ENCODE assay signal across 11 mouse cellular contexts in genomic region chr19:47460120-47460960, GRCm38 (mm10). TPM values are rescaled to one million over a fixed set of nuclear protein-coding genes. Genes with fewer than 3 reads are reported as not detected.
DNase-seq lines count a peak whose midpoint lies in the region; ATAC-seq and TF ChIP-seq lines count a peak whose summit lies in the region.
"Had no signal": no experiment of that assay in that cellular context is flagged by ENCODE, and none has a peak within 500 bp of the region (broad histone marks: within the 10 kb centered on the region; RNA-seq: fewer than 3 reads in every experiment).

No protein-coding gene starts in this region.

- DNase-seq in embryonic facial prominence, embryonic 10.5 days (ENCODE audit: low spot score): no peak
- DNase-seq in intestine, embryonic 14.5 days (ENCODE audit: low spot score): no peak
- peak; percentile 77 for DNase-seq in lung, postnatal 25 days (ENCODE audit: low spot score)
- no peak for DNase-seq in urinary bladder, postnatal 25 days (ENCODE audit: low spot score)
- DNase-seq in cerebellum, adult 18-20 months: no peak
- no peak for DNase-seq in liver, postnatal 0 days
- DNase-seq: embryo, embryonic 11 days; kidney, adult 9 months had no signal

- WGBS in hindbrain, embryonic 13.5 days: 66% methylated on average over 19 of the region's 19 CpGs
- WGBS in hindbrain, embryonic 12.5 days: 62% methylated on average over 19 of the region's 19 CpGs
- 68% methylated on average over 19 of the region's 19 CpGs for WGBS in embryonic facial prominence, embryonic 10.5 days
- WGBS in intestine, embryonic 14.5 days: 26% methylated on average over 19 of the region's 19 CpGs
- WGBS in liver, postnatal 0 days (ENCODE audit: insufficient replicate concordance): 55% methylated on average over 19 of the region's 19 CpGs

- ATAC-seq in hindbrain, embryonic 13.5 days (ENCODE audit: low FRiP score): no peak
- ATAC-seq in hindbrain, embryonic 12.5 days (ENCODE audit: low FRiP score): no peak
- no peak for ATAC-seq in intestine, embryonic 14.5 days (replicated peaks; ENCODE audit: low FRiP score, low TSS enrichment, low read depth)
- no peak for ATAC-seq in liver, postnatal 0 days

- peak overlapping the region; percentile 72 for H3K27ac ChIP-seq in hindbrain, embryonic 13.5 days
- no peak overlapping the region for H3K27ac ChIP-seq in hindbrain, embryonic 12.5 days
- 0 out of 2 replicates have a peak overlapping the region, but pooled peaks have one; percentile 36 for H3K27ac ChIP-seq in embryonic facial prominence, embryonic 10.5 days (replicated peaks)
- peak overlapping the region; percentile 60; the same call in 1 of the 2 replicates for H3K27ac ChIP-seq in intestine, embryonic 14.5 days (ENCODE audit: low read depth)
- H3K27ac ChIP-seq in liver, postnatal 0 days (ENCODE audit: low read depth): no peak overlapping the region
- H3K27ac ChIP-seq: liver, embryonic 15.5 days had no signal

- H3K9ac ChIP-seq in hindbrain, embryonic 13.5 days: 0 out of 2 replicates have a peak overlapping the region, but pooled peaks have one; percentile 8
- no peak overlapping the region; the same call in 1 of the 2 replicates for H3K9ac ChIP-seq in hindbrain, embryonic 12.5 days
- H3K9ac ChIP-seq in intestine, embryonic 14.5 days (ENCODE audit: low read length): no peak overlapping the region
- no peak overlapping the region for H3K9ac ChIP-seq in liver, postnatal 0 days (replicated peaks)
- H3K9ac ChIP-seq: liver, embryonic 15.5 days had no signal

- no peak for TF ChIP-seq EP300 in liver, postnatal 0 days (IDR thresholded peaks at IDR 0.05; ENCODE audit: low read depth)

- peak overlapping the region; percentile 10; the same call in 1 of the 2 replicates for H3K4me2 ChIP-seq in hindbrain, embryonic 13.5 days
- no peak overlapping the region; the same call in 1 of the 2 replicates for H3K4me2 ChIP-seq in hindbrain, embryonic 12.5 days (replicated peaks)
- H3K4me2 ChIP-seq in intestine, embryonic 14.5 days (ENCODE audit: low read length): peak overlapping the region; percentile 16
- H3K4me2 ChIP-seq in liver, postnatal 0 days (ENCODE audit: low read depth, low read length): no peak overlapping the region
- H3K4me2 ChIP-seq: liver, embryonic 15.5 days had no signal

- no peaks in the 10 kb centered on the region for H3K27me3 ChIP-seq in hindbrain, embryonic 13.5 days
- H3K27me3 ChIP-seq in hindbrain, embryonic 12.5 days: no peaks in the 10 kb centered on the region
- H3K27me3 ChIP-seq in embryonic facial prominence, embryonic 10.5 days (replicated peaks; ENCODE audit: low read depth, poor library complexity, severe bottlenecking): peaks cover 7% of the 10 kb centered on the region
- no peaks in the 10 kb centered on the region for H3K27me3 ChIP-seq in intestine, embryonic 14.5 days (replicated peaks; ENCODE audit: control insufficient read depth, insufficient read depth, low read length)
- H3K27me3 ChIP-seq in liver, postnatal 0 days (ENCODE audit: insufficient read depth, low read length): peaks cover 10% of the 10 kb centered on the region; the same call in 1 of the 2 replicates

- no peaks in the 10 kb centered on the region for H3K36me3 ChIP-seq in hindbrain, embryonic 13.5 days
- H3K36me3 ChIP-seq in hindbrain, embryonic 12.5 days: no peaks in the 10 kb centered on the region
- peaks cover 5% of the 10 kb centered on the region for H3K36me3 ChIP-seq in embryonic facial prominence, embryonic 10.5 days (replicated peaks)
- H3K36me3 ChIP-seq in intestine, embryonic 14.5 days (ENCODE audit: control insufficient read depth, insufficient read depth, low read length): no peaks in the 10 kb centered on the region
- H3K36me3 ChIP-seq in liver, postnatal 0 days (replicated peaks; ENCODE audit: insufficient read depth, low read length): no peaks in the 10 kb centered on the region
- H3K36me3 ChIP-seq: liver, embryonic 15.5 days had no signal

- H3K4me3 ChIP-seq in hindbrain, embryonic 13.5 days: no peak overlapping the region
- H3K4me3 ChIP-seq in hindbrain, embryonic 12.5 days: no peak overlapping the region
- H3K4me3 ChIP-seq in embryonic facial prominence, embryonic 10.5 days: no peak overlapping the region
- no peak overlapping the region for H3K4me3 ChIP-seq in intestine, embryonic 14.5 days (ENCODE audit: low read depth, low read length)
- no peak overlapping the region for H3K4me3 ChIP-seq in liver, postnatal 0 days (ENCODE audit: low read depth, low read length)
- H3K4me3 ChIP-seq: liver, embryonic 15.5 days had no signal

- no peaks in the 10 kb centered on the region for H3K9me3 ChIP-seq in hindbrain, embryonic 13.5 days
- no peaks in the 10 kb centered on the region for H3K9me3 ChIP-seq in hindbrain, embryonic 12.5 days (replicated peaks)
- H3K9me3 ChIP-seq in embryonic facial prominence, embryonic 10.5 days: peaks cover 4% of the 10 kb centered on the region; the same call in 1 of the 2 replicates
- H3K9me3 ChIP-seq in intestine, embryonic 14.5 days (ENCODE audit: control insufficient read depth, low read length): no peaks in the 10 kb centered on the region
- no peaks in the 10 kb centered on the region for H3K9me3 ChIP-seq in liver, postnatal 0 days (ENCODE audit: low read length)

- TF ChIP-seq CTCF in liver, postnatal 0 days (IDR thresholded peaks at IDR 0.05; ENCODE audit: low read depth): no peak

- peaks cover 72% of the 10 kb centered on the region for H3K4me1 ChIP-seq in hindbrain, embryonic 13.5 days (replicated peaks)
- H3K4me1 ChIP-seq in hindbrain, embryonic 12.5 days: peaks cover 65% of the 10 kb centered on the region
- peaks cover 87% of the 10 kb centered on the region for H3K4me1 ChIP-seq in embryonic facial prominence, embryonic 10.5 days
- peaks cover 54% of the 10 kb centered on the region for H3K4me1 ChIP-seq in intestine, embryonic 14.5 days (replicated peaks; ENCODE audit: control insufficient read depth, insufficient read depth, low read length)
- H3K4me1 ChIP-seq in liver, postnatal 0 days (ENCODE audit: insufficient read depth): peaks cover 51% of the 10 kb centered on the region

RNA-seq across cellular contexts. Expression of gene Sh3pxd2a, which starts 3.9 kb away (rescaled TPM):
- 2.1 and 2.5 TPM in 2 replicates for polyA plus RNA-seq in hindbrain, embryonic 13.5 days (2015; fragmentation: Nextera tagmentation; extraction: Ambion mirVana)
- polyA plus RNA-seq in hindbrain, embryonic 12.5 days (2016; fragmentation: Nextera tagmentation; extraction: Ambion mirVana): 3.9 and 5.4 TPM in 2 replicates
- 2.6 and 2.9 TPM in 2 replicates for polyA plus RNA-seq in embryonic facial prominence, embryonic 10.5 days (2016; fragmentation: Nextera tagmentation; extraction: Ambion mirVana)
- polyA plus RNA-seq in intestine, embryonic 14.5 days (2014; fragmentation: Nextera tagmentation; extraction: Ambion mirVana): 8.8 and 8.9 TPM in 2 replicates
- polyA plus RNA-seq in liver, postnatal 0 days (2015; fragmentation: Nextera tagmentation; extraction: Ambion mirVana): 0.82 and 0.95 TPM in 2 replicates

Comparison
In these comparisons a context has a peak if more than half of its experiments do, and no peak if none do; other contexts are left out.
1. H3K27ac ChIP-seq: peak in hindbrain, embryonic 13.5 days (single experiment), embryonic facial prominence, embryonic 10.5 days (single experiment) and intestine, embryonic 14.5 days (single experiment); none in hindbrain, embryonic 12.5 days (single experiment) and liver, postnatal 0 days (single experiment).
2. H3K4me2 ChIP-seq: peak in hindbrain, embryonic 13.5 days (single experiment) and intestine, embryonic 14.5 days (single experiment); none in hindbrain, embryonic 12.5 days (single experiment) and liver, postnatal 0 days (single experiment).